Mouse (Mus musculus) heart, postnatal 10 days (tissue): ENCODE measurements around the gene Crocc. TPM values are rescaled to one million over a fixed set of nuclear protein-coding genes. Genes with fewer than 3 reads are reported as not detected.

Source experiments
- DNase-seq, 2 experiments: peaks; one replicate each; pipeline ENCODE4 v3.0.0; 2021
- intact Hi-C: fragments of 180-260 bp; cut with DNase I; formaldehyde crosslinking; loops from one replicate; pipeline ENCODE4 v1.15.1; 2025
- total RNA-seq, 2 experiments: library from RNA; stranded (reverse); gene quantifications; 2 replicates each; pipeline ENCODE4 v1.2.3; 2021

The Crocc gene
- 1 to 10 TPM; 7.0 to 7.4 TPM for total RNA-seq

DNA sequence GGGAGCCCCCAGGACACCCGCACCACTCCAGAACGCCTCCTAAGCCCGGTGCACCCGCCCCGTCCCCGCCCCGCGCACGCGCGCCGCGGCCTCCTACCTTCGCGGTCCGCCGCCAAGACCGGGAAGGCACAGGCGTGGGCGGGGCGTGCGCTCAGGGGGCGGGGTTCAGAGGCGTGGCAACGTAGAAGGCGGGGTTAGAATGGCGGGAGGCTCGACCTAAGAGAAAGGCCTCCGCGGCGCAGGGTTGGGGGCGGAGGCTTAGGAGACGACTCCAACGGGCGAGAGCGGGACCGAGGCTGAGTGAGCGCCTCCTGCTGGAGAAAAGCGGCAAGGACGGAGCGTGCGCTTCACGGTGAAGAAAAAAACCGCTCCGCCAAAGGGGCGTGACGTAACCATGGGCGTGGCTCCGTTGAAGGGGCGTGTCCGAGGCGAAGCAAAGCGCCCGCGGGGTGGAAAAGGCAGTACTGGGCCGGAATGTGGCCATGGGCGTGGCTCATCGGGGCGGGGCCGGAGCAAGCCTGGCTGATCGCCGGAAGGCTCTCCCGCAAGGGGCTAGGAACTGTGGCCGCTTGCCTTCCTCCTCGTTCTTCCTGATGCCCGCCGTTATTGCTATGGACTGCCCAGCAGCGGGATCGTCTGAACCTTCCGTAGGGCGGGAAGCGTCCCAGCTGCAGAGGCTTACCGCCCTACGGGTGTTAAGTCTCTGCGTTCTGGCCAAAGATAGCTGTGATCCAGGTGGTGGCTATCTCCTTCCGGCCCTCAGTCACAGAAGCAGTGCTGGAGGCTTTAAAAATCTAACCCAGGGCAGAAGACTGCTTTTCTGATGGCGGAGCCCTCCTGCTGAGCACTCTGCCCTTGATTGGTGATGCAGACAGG, at the start of gene Crocc:
Gene Crocc (minus strand): TSS at position 125 of the 876 bp plus-strand sequence.
- peak; percentile 100 for DNase-seq
- intact Hi-C loops = no loop called here

DNA sequence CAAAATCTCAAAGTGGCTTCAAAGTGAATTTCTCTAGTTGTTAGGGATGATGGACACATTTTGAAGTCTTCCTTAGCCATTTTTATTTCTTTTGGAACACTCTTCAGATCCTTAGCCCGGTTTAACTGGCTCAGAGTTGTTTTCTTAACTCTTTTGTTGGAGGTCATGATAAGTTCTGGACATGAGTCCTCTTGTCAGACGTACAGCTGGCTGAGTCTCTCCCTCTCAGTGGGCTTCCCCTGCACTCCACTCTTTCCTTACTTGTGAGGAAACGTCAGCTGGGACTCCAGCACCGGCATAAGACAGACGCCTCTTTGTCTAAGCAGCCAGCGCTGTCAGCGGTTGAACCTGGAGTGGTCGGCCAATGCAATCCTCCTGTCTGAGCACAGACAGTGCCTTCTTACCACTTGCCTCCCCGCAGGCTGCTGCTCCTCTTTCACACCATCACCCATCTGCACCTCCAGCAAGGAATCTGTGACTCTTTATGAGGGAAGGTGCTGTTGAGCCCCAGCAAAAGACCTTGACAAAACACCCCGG, 47.9 kb upstream of the Crocc start:
- intact Hi-C loops = no loop called here
- DNase-seq = peak; percentile 34 to 38

DNA sequence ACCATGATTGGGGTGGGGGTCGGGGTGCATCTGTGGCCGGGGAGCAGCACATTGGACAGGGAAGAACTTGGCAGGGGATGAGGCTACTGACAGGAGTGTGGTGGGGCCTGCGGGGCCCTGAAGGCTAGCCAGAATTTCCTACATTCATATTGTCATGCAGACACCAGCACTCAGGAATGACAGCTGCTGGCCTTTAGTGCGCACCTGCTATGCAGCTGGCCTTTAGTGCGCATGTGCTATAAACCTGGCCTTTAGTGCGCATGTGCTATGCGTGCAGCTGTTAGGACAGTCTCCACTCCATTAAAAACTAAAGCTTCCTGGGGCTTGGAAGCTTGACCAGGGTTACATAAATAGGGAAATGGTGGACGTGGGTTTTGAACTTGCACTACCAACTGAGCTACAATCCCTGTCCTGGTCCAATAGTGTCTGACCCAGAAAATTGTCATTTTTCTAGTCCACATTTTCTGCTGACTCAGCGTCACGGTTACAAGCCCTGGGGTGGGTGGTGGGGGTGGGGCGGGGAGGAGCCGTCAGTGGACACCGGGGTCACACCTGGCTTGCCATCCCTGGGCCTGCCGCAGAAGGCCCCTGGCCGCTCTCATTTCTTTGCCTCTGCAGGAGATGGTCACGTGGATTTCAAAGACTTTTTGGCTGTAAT, 46.3 kb upstream of the Crocc start:
- DNase-seq = no peak
- intact Hi-C loops = no loop called here

DNA sequence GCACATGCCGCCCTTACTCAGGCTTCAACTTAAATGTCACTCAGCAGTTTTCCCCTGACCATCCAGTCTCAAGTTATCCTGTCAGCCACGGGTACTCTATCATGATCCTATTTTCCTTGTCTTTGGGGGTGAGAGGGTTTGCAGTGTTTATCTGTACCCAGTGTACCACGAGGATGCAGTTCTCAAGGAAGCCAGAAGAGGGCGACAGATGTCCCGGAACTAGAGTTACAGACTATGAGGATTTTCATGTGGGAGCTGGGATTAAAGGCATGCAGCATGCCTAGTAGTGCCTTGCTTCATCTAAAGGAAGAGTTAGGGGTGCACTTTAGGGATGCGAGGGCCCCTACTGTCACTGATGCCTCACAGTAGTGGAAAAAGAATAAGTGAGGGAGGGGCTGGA, 41.5 kb upstream of the Crocc start:
- intact Hi-C loops = no loop called here
- peak in 1 of 2 experiments; percentile 49 for DNase-seq

- DNase-seq = no peak
- intact Hi-C loops = no loop called here
Observed at GRCm38 (mm10) chr4:141101291-141101690, 40.9 kb upstream of the Crocc start.

DNA sequence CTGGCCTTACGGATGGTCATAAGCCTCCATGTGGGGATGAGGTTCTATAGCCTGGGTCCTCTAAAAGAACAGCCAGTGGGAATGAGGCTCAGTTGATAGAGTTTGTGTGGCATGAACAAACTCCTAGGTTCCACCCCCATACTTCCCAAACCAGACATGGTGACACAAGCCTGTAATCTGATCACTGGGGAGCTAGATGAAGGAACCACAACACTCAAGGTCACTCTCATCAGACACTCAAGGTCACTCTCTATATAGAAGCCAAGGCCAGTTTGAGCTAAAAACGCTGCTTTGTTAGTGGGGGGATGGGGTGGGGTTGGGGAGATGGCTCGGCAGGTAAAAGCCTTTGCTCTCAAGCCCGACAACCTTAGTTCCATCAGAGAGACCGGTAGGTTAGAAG, 39.6 kb upstream of the Crocc start:
- DNase-seq = no peak

DNA sequence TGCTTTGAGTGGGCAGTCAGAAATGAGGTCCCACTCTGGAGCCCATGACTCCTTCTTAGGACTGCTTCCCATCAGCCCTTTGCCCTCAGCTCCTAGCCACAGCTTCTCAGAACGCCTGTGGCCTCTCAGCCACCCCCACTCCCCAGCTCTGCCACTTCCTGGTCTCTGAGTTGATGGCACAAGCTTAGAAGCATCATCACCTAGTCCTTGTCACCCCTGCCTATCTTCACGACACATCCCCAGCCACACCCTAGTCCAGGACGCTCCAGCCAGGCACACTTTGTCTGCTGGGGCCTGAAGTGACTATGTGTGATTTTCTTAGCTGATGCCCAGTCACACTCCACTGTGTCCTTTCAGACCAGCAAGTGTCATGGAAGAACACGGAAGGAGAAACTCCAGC, 38.6 kb upstream of the Crocc start:
- intact Hi-C loops = no loop called here
- DNase-seq = no peak

More for the DNA sequence above, 39.6 kb upstream of the Crocc start:
- intact Hi-C loops = no loop called here

DNA sequence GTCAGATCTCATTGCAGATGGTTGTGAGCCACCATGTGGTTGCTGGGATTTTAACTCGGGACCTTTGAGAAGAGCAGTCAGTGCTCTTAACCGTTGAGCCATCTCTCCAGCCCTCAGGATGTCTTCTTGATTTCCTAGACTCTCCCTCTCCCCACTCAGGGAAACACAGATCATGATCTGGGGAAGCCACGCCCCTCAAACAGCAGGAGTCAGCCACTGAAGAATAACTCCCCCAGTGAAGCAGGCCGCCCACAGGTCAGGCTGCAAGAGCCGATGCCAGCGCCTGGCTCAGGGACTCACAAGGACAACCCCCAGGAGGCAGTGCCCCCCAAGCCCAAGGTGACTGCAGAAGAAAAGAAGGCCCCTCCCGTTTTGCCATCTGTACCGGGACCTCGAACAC, 36.4 kb upstream of the Crocc start:
- intact Hi-C loops = no loop called here
- DNase-seq = no peak

GRCm38 (mm10) chr4:141095016-141095415, 34.7 kb upstream of the Crocc start:
- intact Hi-C loops = no loop called here

DNA sequence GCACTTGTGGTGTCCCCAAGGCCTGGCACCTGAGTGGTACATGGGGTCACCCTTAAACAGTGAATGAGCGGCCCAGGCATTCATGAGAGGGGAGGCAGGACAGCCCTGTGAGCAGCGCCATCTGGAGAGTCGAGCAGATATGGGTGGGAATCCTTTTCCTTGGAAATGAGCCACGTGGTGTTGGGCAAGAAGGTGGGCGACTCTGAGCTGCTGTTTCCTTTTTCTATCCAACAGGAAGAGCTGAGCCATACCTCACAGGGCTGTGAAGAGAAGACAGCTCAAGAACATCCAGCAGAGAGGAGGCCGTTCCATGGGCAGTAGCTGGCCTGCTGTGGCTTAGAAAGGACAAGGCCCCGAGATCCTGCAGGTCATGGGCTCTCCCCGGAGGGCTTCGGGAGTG, 28.4 kb upstream of the Crocc start:
- no peak for DNase-seq
- intact Hi-C loops = no loop called here

More at GRCm38 (mm10) chr4:141095016-141095415, 34.7 kb upstream of the Crocc start:
- no peak for DNase-seq

DNA sequence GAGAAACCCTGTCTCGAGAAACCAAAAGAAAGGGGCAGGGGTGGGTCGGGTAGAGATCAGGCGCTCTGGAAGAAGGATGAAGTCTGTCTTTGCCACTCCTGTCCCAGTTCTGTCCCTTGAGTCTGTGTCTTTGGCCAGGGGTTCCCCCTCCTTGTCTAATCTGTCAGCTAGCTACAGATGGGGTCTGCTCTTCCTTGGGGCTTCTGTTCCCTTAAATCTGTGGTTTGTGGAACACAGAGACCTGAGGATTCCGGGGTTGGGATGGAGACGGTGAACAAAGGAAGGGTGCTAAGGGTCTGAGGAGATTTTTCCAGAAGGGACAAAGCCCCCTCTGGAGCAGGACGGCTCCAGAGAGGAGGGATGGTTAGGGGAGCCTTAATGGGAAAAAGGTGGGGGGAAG, 27.7 kb upstream of the Crocc start, which contains the start of gene Spata21:
Gene Spata21 (plus strand): TSS at position 301 of the 400 bp plus-strand sequence.
- DNase-seq = no peak
- intact Hi-C loops = no loop called here

GRCm38 (mm10) chr4:141086862-141087261, 26.5 kb upstream of the Crocc start:
- no peak for DNase-seq

GRCm38 (mm10) chr4:141078510-141079137, 18.3 kb upstream of the Crocc start:
- intact Hi-C loops = no loop called here

More at GRCm38 (mm10) chr4:141086862-141087261, 26.5 kb upstream of the Crocc start:
- intact Hi-C loops = no loop called here

DNA sequence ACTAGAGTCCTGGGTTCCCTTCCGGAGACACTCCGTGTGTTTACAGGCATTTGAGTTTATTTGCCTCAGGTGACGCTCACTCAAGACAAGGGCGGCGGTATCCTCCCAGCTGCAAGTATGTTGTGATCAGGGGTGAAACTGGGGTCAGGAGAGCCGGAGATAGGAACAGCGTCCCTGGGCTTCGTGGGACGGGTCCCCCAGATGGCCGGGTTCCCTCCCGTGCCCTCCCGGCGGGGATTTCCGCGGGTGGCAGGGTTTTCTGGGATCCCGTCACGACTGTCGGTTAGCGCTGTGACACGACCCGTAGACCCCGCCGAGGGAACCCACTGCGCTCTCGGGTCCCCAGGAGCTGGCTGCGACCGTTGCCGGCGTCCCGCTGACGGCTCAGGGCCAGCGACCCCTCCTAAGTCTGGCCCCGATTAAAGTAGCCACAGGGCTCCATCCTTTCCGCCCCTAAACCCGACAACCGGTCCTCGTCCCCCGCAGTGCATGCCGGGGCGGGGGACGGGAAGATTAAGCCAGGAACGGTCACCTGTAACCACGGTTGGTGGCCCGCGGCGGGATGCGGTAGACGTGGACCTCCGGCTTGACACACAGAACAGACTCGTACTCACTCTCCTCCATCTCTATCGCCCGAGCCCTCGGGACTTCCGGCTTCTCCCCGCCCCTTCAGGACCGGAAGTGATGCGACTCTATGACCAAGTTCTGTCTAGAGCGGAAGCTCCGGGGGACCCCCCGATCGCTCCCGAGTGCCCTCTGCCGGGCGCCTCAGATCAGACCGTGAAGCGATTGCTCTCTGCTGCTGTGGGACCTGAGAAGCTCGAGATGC, 17.5 kb upstream of the Crocc start, which contains the start of gene Necap2:
Gene Necap2 (minus strand): TSS at position 677 of the 829 bp plus-strand sequence.
- DNase-seq = peak; percentile 96 to 98
- intact Hi-C loops = no loop called here

More at GRCm38 (mm10) chr4:141078510-141079137, 18.3 kb upstream of the Crocc start:
- no peak for DNase-seq

GRCm38 (mm10) chr4:141076761-141077506, 16.6 kb upstream of the Crocc start:
- intact Hi-C loops = no loop called here
- peak in 1 of 2 experiments; percentile 39 for DNase-seq

DNA sequence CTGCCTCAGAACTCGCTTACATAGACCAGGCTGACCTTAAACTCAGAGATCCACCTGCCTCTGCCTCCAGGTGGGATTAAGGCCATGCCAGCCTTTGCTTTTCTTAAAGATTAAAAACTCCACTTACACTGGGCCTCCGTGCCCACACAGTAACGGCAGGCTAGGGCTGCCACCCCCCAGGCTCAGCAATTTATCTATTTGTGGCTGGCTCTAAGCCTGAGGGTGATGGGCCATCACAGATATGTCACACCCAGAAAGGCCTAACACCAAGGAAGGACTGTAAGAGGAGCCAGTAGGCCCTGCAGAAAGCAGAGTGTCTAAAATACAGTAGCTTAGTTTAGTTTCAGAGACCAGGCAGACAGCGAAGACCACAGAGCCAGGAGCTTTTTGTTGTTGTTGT, 13.8 kb upstream of the Crocc start:
- intact Hi-C loops = no loop called here
- DNase-seq = no peak

DNA sequence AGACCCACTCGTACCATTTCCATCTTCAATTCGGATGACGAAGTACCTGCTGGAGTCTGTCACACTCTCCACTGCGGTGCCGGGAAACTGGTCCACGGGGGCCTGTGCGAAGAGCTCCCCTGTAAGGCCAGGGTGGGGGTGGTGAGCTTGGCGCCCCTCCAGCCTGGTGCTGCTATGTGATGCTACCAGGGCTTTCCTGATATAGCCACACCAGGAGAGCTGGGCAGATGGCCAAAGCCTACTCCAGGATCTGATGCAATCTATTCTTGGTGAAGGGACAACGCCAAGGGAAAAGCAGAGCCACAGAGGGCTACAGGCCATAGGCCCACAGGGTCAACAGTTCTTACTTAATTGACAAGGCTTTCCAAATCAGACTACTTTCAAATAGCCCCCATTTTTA, 13.3 kb upstream of the Crocc start:
- DNase-seq = peak; percentile 57 to 77
- intact Hi-C loops = no loop called here

- no peak for DNase-seq
- intact Hi-C loops = no loop called here
Observed at GRCm38 (mm10) chr4:141072502-141072901, 12.2 kb upstream of the Crocc start.

DNA sequence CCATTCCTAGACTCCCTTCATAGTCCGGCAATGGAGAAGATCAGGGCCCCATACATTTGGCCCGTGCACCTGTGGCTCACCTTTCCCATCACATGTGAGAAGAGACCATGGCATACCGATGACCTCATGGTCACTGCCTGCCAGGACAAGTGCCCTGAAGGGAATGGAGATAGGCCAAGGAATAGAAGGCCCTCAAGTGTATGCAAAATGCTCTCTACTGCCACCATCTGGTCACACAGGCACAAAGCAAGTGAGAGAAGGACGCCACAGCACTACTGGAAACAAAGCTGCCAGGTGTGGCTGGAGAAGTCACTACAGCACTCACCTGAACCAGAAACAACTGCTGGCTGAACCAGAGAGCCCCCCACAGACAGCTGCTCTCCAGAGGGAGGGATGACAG, 9.4 kb upstream of the Crocc start:
- intact Hi-C loops = no loop called here
- peak; percentile 61 to 78 for DNase-seq
